Mouse (Mus musculus) naive thymus-derived CD4-positive, alpha-beta T cell, adult 2 months (primary cell): ENCODE data around the gene Phc1.

Experiments
- DNase-seq: peaks from one replicate; pipeline ENCODE4 v3.0.0-alpha.2; 2011; ENCODE audit warnings: low read depth

Gene Phc1

DNA sequence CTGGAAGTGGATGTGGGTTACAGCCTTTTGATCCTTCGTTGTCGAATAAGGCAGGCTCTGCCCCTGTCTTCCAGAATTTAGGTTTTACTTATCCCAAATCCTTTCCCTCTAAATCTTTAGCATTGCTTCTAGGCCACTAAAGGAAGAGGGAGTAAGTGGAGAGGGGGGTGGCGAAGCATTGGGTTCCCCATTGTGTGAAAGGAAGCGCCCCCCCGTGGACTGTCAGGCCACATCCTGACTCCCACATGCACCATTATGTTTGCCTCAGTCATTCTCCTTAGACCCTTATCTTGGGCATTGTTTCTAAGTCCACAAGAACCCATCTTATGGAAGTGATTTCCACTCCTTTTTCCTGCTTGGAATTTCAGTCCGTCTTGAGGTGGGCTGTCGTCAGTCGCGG, 45.1 kb downstream of the Phc1 start:
- no peak for DNase-seq

GRCm38 (mm10) chr6:122294290-122294689, 46.1 kb downstream of the Phc1 start:
- DNase-seq: no peak

DNA sequence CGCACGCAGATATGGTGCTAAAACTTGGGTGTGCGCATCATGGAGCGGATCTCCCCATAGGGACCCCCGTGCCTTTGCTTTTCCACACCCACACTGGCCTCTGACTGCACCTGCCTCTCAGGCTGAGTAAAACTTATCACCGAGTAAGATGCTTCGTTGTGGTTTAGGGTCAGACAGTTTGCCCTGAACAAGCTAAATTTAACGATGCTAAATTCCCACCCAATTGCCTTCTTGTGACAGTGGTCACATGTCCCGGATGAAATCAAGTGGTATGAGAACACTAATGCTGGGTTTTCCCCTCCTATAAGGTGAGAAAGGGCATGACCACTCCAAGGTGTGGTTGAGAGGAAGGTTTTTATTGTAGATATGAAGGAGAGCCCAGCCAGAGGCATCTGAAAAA, 46.6 kb downstream of the Phc1 start:
- no peak for DNase-seq

GRCm38 (mm10) chr6:122293121-122293520, 47.2 kb downstream of the Phc1 start:
- no peak for DNase-seq

- peak; percentile 29 for DNase-seq
These were observed 48.2 kb downstream of the Phc1 start for GRCm38 (mm10) chr6:122292184-122292583.

GRCm38 (mm10) chr6:122291735-122292134, 48.6 kb downstream of the Phc1 start:
- DNase-seq: peak; percentile 63

DNA sequence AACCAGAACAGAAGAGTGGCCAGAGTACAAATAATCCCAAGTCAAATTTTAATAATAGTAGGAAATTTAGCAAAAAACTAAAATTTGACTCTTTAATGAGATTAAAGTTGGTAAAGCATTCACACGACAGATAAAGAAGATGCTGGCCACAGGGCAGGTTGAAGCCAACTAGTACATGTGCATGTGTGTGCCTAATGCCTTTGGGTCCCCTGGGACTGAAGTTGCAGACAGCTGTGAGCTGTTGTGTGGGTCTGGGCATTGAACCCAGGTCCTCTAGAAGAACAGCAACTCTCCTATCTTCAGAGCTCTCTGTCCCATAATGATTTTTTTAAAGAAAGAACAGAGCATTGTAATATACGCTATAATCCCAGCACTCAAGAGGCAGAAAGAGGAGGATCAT, 49.1 kb downstream of the Phc1 start:
- no peak for DNase-seq

- no peak for DNase-seq
These were observed 50.1 kb downstream of the Phc1 start for GRCm38 (mm10) chr6:122290253-122290652.

DNA sequence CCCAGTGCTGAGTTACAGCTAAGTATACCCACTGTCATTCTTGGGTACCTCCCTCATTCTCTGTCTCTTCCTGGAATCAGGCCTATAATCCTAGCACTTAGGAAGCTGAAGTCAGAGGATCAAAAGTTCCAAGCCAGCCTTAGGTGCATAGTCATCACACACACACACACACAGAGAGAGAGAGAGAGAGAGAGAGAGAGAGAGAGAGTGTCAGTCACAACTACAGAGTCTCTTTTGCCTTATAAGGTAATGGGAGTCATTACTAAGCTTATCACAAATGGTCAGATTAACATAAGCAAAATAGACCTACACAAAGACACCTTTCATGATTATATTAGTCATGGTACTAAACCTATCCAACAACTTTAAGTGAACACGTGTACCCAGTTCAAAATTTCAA, 51.0 kb downstream of the Phc1 start:
- DNase-seq: no peak

DNA sequence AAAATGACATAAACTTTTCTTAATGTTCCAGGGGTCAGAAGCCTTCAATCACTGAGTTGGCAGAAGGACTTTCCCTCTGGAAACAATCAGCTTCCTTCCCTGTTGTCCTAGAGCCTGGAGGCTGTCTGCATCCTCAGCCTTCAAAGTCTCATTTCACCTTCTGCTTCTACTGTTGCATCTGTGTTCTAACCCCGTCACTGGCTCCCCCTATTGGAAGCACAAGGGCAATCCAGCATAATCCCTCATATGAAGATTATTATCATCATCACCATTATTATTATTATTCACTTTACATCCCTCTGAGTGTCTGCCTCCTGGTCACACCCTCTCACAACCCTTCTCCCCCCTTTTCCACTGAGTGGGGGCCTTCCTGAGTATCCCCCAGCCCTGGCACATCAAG, 52.1 kb downstream of the Phc1 start:
- DNase-seq: no peak

- no peak for DNase-seq
These were observed 55.5 kb downstream of the Phc1 start for GRCm38 (mm10) chr6:122284823-122285222.

- DNase-seq: no peak
These were observed 56.1 kb downstream of the Phc1 start for GRCm38 (mm10) chr6:122284304-122284703.

- DNase-seq: no peak
These were observed 56.9 kb downstream of the Phc1 start for GRCm38 (mm10) chr6:122283429-122283828.

- no peak for DNase-seq
These were observed 57.6 kb downstream of the Phc1 start, which contains the start of gene Klrg1 for GRCm38 (mm10) chr6:122282782-122283181. Gene Klrg1 (minus strand): TSS chr6:122282882.

DNA sequence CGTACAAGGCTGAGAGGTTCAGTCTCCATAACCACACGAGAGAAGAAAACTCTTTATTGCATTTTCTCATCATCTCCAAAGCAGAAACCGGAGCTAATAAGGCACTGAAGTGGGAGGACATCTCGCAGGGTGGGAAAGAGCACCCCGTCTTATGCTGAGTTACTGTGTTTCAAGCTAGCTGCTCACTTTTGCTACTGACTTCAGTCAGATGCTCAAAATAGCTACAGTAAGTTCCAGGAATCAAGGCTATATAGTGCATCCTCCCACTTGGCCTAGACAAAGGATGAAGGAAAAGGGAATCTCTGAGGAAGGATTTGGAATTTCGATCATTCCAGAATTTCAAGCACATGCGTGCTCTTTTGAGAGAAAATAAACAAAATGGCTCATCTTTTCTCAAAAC, 63.8 kb downstream of the Phc1 start:
- DNase-seq: no peak

GRCm38 (mm10) chr6:122274546-122274945, 65.8 kb downstream of the Phc1 start:
- DNase-seq: no peak

GRCm38 (mm10) chr6:122270152-122270551, 70.2 kb downstream of the Phc1 start:
- DNase-seq: no peak

DNA sequence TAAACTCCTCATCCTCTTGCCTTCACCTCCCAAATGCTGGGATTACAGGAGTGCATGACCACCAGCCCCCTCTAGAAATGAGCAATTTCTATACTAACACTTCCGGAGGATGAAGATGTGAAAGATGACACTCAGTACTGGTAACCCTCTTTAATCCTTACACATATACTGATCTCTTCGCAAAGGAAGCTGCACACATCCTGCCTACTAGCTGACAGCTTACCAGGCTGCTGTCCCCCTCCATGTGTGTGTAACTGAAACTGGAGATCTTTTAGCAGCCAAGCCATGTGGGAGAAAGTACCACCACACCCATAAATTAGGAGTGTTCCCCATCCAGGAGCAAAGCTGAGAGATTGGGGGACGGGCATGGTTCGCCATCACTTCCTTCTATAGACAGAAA, 71.2 kb downstream of the Phc1 start:
- no peak for DNase-seq

GRCm38 (mm10) chr6:122268561-122268960, 71.8 kb downstream of the Phc1 start:
- DNase-seq: no peak
